Mouse (Mus musculus) lung, postnatal 10 days (tissue): ENCODE results near the gene Defa35.
"Not testable (repeated sequence)": the region's sequence is repeated elsewhere in the genome, so short reads cannot be mapped to it uniquely, and the experiment has no call there.

ENCODE experiments used
- DNase-seq: peaks from one replicate; pipeline ENCODE4 v3.0.0; 2021

Gene Defa35

DNA sequence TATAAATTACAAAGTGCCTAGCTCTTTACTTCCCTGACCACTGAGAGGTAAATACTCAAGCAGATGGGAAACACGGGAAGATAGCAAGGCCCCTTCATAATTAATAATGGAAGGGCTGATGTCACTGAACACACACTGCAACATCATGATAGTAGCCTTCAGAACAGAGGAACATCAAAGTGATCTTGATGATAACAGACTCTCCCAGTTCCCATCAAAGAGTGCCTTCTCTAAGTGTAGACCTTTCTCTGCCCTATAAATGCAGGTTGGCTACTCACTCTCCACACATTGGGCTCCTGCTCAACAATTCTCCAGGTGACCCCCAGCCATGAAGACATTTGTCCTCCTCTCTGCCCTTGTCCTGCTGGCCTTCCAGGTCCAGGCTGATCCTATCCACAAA is at the start of gene Defa35:
Gene Defa35, plus strand, starts transcription at position 301 of the 400 bp plus-strand sequence.
- not testable (repeated sequence) for DNase-seq

DNA sequence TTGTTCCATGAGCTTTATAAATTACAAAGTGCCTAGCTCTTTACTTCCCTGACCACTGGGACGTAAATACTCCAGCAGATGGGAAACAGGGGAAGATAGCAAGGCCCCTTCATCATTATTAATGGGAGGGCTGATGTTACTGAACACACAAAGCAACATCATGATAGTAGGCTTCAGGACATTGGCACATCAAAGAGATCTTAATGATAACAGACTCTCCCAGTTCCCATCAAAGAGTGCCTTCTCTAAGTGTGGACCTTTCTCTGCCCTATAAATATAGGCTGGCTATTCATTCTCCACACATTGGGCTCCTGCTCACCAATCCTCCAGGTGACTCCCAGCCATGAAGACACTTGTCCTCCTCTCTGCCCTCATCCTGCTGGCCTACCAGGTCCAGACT is 39.6 kb upstream of the Defa35 start, which contains the start of gene Defa21:
Gene Defa21, plus strand, starts transcription at position 301 of the 400 bp plus-strand sequence.
- not testable (repeated sequence) for DNase-seq

DNA sequence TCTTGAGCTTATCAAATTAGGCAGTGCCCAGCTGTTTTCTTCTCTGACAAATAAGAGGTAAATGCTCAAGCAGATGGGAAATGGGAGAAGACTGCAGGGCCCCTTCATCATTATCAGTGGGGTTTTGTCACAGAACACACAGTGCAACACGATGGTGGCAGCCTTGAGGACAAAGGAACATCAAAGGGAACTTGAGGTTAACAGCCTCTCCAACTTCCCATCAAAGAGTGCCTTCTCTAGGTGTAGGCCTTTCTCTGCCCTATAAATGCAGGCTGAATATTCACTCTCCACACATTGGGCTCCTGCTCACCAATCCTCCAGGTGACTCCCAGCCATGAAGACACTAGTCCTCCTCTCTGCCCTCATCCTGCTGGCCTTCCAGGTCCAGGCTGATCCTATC is 10.1 kb upstream of the Defa35 start, which contains the start of gene Defa23:
Gene Defa23, plus strand, starts transcription at position 301 of the 400 bp plus-strand sequence.
- not testable (repeated sequence) for DNase-seq

DNA sequence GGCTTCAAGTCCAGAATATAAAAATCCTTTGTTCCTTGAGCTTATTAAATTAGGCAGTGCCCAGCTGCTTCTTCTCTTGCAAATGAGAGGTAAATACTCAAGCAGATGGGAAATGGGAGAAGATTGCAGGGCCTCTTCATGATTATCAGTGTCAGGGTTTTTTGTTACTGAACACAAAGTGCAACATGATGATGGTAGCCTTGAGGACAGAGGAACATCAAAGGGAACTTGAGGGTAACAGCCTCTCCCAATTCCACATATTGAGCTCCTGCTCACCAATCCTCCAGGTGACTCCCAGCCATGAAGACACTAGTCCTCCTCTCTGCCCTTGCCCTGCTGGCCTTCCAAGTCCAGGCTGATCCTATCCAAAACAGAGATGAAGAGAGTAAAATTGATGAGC is 19.3 kb downstream of the Defa35 start, which contains the start of gene Defa25:
Gene Defa25, plus strand, starts transcription at position 301 of the 400 bp plus-strand sequence.
- not testable (repeated sequence) for DNase-seq

DNA sequence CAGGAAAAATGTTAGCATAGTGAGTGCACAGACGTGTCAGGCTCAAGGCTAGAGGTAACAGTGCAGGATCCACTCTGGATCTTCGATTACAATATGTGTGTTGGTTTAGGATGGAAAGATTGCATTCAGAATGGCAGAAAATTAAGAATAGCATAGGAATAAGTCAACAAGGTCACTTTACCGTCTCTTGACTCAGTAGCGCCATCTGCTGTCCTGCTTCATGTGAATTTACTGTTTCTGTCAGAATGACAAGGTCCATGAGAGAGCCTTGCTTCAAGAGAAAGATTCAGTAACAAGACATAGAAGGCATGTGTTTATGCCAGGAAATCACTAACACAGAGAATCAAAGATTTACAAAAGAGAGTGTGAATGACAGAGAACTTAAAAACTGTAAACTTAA is 28.3 kb downstream of the Defa35 start:
- DNase-seq, result peak; percentile 1

DNA sequence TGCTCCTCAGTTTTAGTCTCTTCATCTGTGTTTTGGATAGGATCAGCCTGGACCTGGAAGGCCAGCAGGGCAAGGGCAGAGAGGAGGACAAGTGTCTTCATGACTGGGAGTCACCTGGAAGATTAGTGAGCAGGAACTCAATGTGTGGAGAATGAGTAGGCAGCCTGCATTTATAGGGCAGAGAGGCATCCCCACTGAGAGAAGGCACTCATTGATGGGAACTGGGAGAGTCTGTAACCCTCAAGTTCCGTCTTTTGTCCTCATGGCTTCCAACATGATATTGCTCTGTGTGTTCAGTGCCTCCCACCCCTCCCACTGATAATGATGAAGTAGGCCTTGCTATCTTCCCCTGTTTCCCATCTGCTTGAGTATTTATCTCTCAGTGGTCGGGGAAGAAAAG is 31.1 kb downstream of the Defa35 start, which contains the start of gene Gm14851:
Gene Gm14851, minus strand, starts transcription at position 101 of the 400 bp plus-strand sequence.
- not testable (repeated sequence) for DNase-seq
